ENCODE assay signal across 11 mouse cellular contexts in the genomic region with DNA sequence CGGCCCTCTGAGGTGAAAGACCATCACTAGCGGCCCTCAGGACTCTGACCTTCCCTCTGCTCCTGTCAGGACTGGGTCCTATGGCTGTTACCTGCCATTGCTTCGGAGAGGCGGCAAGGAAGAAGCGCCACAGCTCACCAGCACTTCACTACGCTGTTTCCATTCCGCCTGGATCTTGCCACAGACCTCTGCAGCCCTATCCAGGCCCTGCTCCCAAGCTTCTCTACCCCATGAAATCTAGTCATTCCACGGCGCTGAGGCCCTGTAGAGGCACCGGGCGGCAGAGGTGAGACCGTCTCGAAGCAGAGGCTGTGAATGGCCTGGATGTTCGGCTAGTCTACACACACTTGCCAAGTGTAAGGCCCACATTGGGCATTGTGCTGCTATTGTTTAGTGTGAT. TPM values are rescaled to one million over a fixed set of nuclear protein-coding genes. Genes with fewer than 3 reads are reported as not detected.
DNase-seq lines count a peak whose midpoint lies in the region; ATAC-seq and TF ChIP-seq lines count a peak whose summit lies in the region.
"Had no signal": no experiment of that assay in that cellular context is flagged by ENCODE, and none has a peak within 500 bp of the region (broad histone marks: within the 10 kb centered on the region; RNA-seq: fewer than 3 reads in every experiment).

No protein-coding gene starts in this region.

- H3K27me3 ChIP-seq in megakaryocyte, embryonic 14.5 days (replicated peaks): no peaks in the 10 kb centered on the region
- no peaks in the 10 kb centered on the region for H3K27me3 ChIP-seq in intestine, embryonic 16.5 days (replicated peaks; ENCODE audit: control insufficient read depth, insufficient read depth, low read length)
- no peaks in the 10 kb centered on the region for H3K27me3 ChIP-seq in neural tube, embryonic 15.5 days (replicated peaks)

- peak overlapping the region; percentile 44; the same call in 1 of the 2 replicates for H3K9ac ChIP-seq in intestine, embryonic 16.5 days (ENCODE audit: low read depth, low read length)
- H3K9ac ChIP-seq in neural tube, embryonic 15.5 days (replicated peaks): no peak overlapping the region

- peak overlapping the region; percentile 93 for H3K4me3 ChIP-seq in gastrocnemius, adult 2 months
- H3K4me3 ChIP-seq in megakaryocyte, embryonic 14.5 days (replicated peaks): peak overlapping the region; percentile 42
- no peak overlapping the region for H3K4me3 ChIP-seq in intestine, embryonic 16.5 days (ENCODE audit: low read length)
- H3K4me3 ChIP-seq in neural tube, embryonic 15.5 days (replicated peaks): peak overlapping the region; percentile 74

- DNase-seq in gastrocnemius, adult 2 months: no peak
- DNase-seq in gastrocnemius, postnatal 25 days: no peak
- no peak for DNase-seq in embryo, embryonic 10 days (ENCODE audit: low spot score)
- DNase-seq in layer of hippocampus, postnatal 14 days (ENCODE audit: low spot score in 2 of 2): no peak

- H3K36me3 ChIP-seq in megakaryocyte, embryonic 14.5 days (replicated peaks; ENCODE audit: low read length): peaks cover 4% of the 10 kb centered on the region
- no peaks in the 10 kb centered on the region for H3K36me3 ChIP-seq in intestine, embryonic 16.5 days (ENCODE audit: control insufficient read depth, insufficient read depth, low read length)
- H3K36me3 ChIP-seq in neural tube, embryonic 15.5 days: no peaks in the 10 kb centered on the region

- no peak for TF ChIP-seq CTCF in gastrocnemius, adult 2 months (IDR thresholded peaks at IDR 0.05)

- H3K4me1 ChIP-seq in megakaryocyte, embryonic 14.5 days: peaks cover 35% of the 10 kb centered on the region
- peaks cover 24% of the 10 kb centered on the region for H3K4me1 ChIP-seq in intestine, embryonic 16.5 days (ENCODE audit: control insufficient read depth, insufficient read depth, low read length)
- peaks cover 47% of the 10 kb centered on the region for H3K4me1 ChIP-seq in neural tube, embryonic 15.5 days

- no peaks in the 10 kb centered on the region for H3K9me3 ChIP-seq in megakaryocyte, embryonic 14.5 days
- no peaks in the 10 kb centered on the region for H3K9me3 ChIP-seq in intestine, embryonic 16.5 days (ENCODE audit: control insufficient read depth, low read length)
- H3K9me3 ChIP-seq in neural tube, embryonic 15.5 days (replicated peaks): no peaks in the 10 kb centered on the region

- H3K27ac ChIP-seq in gastrocnemius, adult 2 months: peak overlapping the region; percentile 92
- H3K27ac ChIP-seq in intestine, embryonic 16.5 days (ENCODE audit: low read length): 0 out of 2 replicates have a peak overlapping the region, but pooled peaks have one; percentile 58
- H3K27ac ChIP-seq in neural tube, embryonic 15.5 days (replicated peaks): peak overlapping the region; percentile 85

- H3K4me2 ChIP-seq in intestine, embryonic 16.5 days (ENCODE audit: low read depth, low read length): peak overlapping the region; percentile 53
- peak overlapping the region; percentile 75 for H3K4me2 ChIP-seq in neural tube, embryonic 15.5 days

- 92% methylated on average over 14 of the region's 14 CpGs for WGBS in intestine, embryonic 16.5 days
- WGBS in neural tube, embryonic 15.5 days: 87% methylated on average over 14 of the region's 14 CpGs

- ATAC-seq in megakaryocyte, adult 5-6 weeks (ENCODE audit: poor library complexity, severe bottlenecking): no peak
- no peak for ATAC-seq in intestine, embryonic 16.5 days
- peak; percentile 1; the same call in 1 of the 2 replicates for ATAC-seq in neural tube, embryonic 15.5 days (ENCODE audit: low FRiP score)

- intact Hi-C loops in gastrocnemius, adult 2 months (cut with DNase I): no loop called here

RNA-seq across cellular contexts. Expression of gene Lipe, which starts 1.9 kb away (rescaled TPM):
- 10 to 100 TPM; 13.4 to 17.9 TPM for total RNA-seq in gastrocnemius, adult 2 months (2021)
- 10 to 100 TPM; 12.8 to 42.6 TPM for total RNA-seq in gastrocnemius, postnatal 25 days (2021)
- 5.0 and 9.1 TPM in 2 replicates for polyA plus RNA-seq in megakaryocyte, embryonic 14.5 days (2012; ENCODE audit: insufficient read depth, low replicate concordance)
- total RNA-seq in megakaryocyte, adult 5-6 weeks (2015): 17.4 and 20.6 TPM in 2 replicates
- 17.3 and 23.6 TPM in 2 replicates for total RNA-seq in megakaryocyte, adult 5-6 weeks (2017)
- 9.1 and 11.8 TPM in 2 replicates for polyA plus RNA-seq in intestine, embryonic 16.5 days (2015; fragmentation: Nextera tagmentation; extraction: Ambion mirVana)
- 12.1 and 12.5 TPM in 2 replicates for polyA plus RNA-seq in neural tube, embryonic 15.5 days (2015; fragmentation: Nextera tagmentation; extraction: Ambion mirVana)
- 1 to 10 TPM; 7.3 to 8.3 TPM for total RNA-seq in layer of hippocampus, postnatal 14 days (2021)

RNA-seq across cellular contexts. Expression of gene Cxcl17, which starts 16.1 kb away (rescaled TPM):
- not detected for total RNA-seq in gastrocnemius, adult 2 months (2021)
- total RNA-seq in gastrocnemius, postnatal 25 days (2021): not detected
- polyA plus RNA-seq in megakaryocyte, embryonic 14.5 days (2012; ENCODE audit: insufficient read depth, low replicate concordance): not detected in 2 replicates
- not detected in 2 replicates for total RNA-seq in megakaryocyte, adult 5-6 weeks (2015)
- total RNA-seq in megakaryocyte, adult 5-6 weeks (2017): not detected in 2 replicates
- polyA plus RNA-seq in intestine, embryonic 16.5 days (2015; fragmentation: Nextera tagmentation; extraction: Ambion mirVana): 0.18 and 0.43 TPM in 2 replicates
- polyA plus RNA-seq in neural tube, embryonic 15.5 days (2015; fragmentation: Nextera tagmentation; extraction: Ambion mirVana): 1.3 and 1.6 TPM in 2 replicates
- not detected for total RNA-seq in layer of hippocampus, postnatal 14 days (2021)
- polyA plus RNA-seq: brain, embryonic 14.5 days; gonadal fat pad, adult 2 months; neural tube, embryonic 11.5 days had no signal

RNA-seq across cellular contexts. Expression of gene Cnfn, which starts 27.1 kb away (rescaled TPM):
- not detected for total RNA-seq in gastrocnemius, adult 2 months (2021)
- not detected for total RNA-seq in gastrocnemius, postnatal 25 days (2021)
- not detected in 2 replicates for polyA plus RNA-seq in megakaryocyte, embryonic 14.5 days (2012; ENCODE audit: insufficient read depth, low replicate concordance)
- total RNA-seq in megakaryocyte, adult 5-6 weeks (2015): not detected in 2 replicates
- not detected in 2 replicates for total RNA-seq in megakaryocyte, adult 5-6 weeks (2017)
- polyA plus RNA-seq in intestine, embryonic 16.5 days (2015; fragmentation: Nextera tagmentation; extraction: Ambion mirVana): 0.69 and 1.1 TPM in 2 replicates
- 0.54 and 2.3 TPM in 2 replicates for polyA plus RNA-seq in neural tube, embryonic 15.5 days (2015; fragmentation: Nextera tagmentation; extraction: Ambion mirVana)
- not detected for total RNA-seq in layer of hippocampus, postnatal 14 days (2021)
- polyA plus RNA-seq: brain, embryonic 14.5 days; gonadal fat pad, adult 2 months; neural tube, embryonic 11.5 days had no signal
